Comparison of ENCODE assay signal across 33 mouse cellular contexts in the genomic region with DNA sequence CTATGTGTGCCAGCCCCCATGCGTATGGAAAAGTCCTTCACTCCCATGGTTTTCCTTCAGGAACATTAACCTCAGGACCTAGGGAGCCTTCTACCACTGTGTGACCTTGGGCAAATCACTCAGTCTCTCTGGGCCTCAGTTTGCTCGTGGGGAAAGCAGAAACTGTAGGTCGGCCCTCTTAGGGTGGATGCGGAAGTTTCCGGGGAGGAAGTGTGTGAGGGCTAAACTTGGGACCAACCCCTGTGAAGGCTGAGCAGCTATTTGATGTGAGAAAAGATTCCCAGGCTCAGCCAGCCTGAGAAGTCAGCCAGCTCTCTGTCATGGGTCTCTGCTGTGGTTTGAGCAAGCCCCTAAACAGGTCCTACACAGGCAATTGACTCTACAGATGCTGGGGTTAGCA. TPM values are rescaled to one million over a fixed set of nuclear protein-coding genes. Genes with fewer than 3 reads are reported as not detected.
"Had no signal": no experiment of that assay in that cellular context is flagged by ENCODE, and none has a peak within 500 bp of the region (broad histone marks: within the 10 kb centered on the region; RNA-seq: fewer than 3 reads in every experiment).

No protein-coding gene starts in this region.

- H3K9ac ChIP-seq: heart, embryonic 13.5 days; heart, embryonic 15.5 days; hindbrain, embryonic 12.5 days; hindbrain, embryonic 14.5 days; intestine, embryonic 15.5 days; limb, embryonic 12.5 days; liver, embryonic 13.5 days had no signal

- H3K27ac ChIP-seq: gastrocnemius, adult 2 months; heart, adult 2 months; heart, embryonic 13.5 days; heart, embryonic 15.5 days; hindbrain, embryonic 10.5 days; hindbrain, embryonic 12.5 days; hindbrain, embryonic 14.5 days; intestine, embryonic 15.5 days; layer of hippocampus, adult 2 months; left cerebral cortex, adult 2 months; limb, embryonic 10.5 days; limb, embryonic 12.5 days; liver, embryonic 13.5 days had no signal

- ATAC-seq: hindbrain, embryonic 16.5 days; inflammation-experienced regulatory T-cells, adult 6 months; intestine, embryonic 15.5 days; intestine, postnatal 0 days had no signal

- H3K9me3 ChIP-seq: heart, embryonic 13.5 days; heart, embryonic 15.5 days; hindbrain, embryonic 10.5 days; hindbrain, embryonic 12.5 days; intestine, embryonic 15.5 days; limb, embryonic 10.5 days; limb, embryonic 12.5 days; liver, embryonic 13.5 days had no signal

- H3K4me2 ChIP-seq: heart, embryonic 11.5 days; heart, embryonic 13.5 days; heart, embryonic 15.5 days; hindbrain, embryonic 12.5 days; hindbrain, embryonic 14.5 days; intestine, embryonic 15.5 days; limb, embryonic 12.5 days; liver, embryonic 11.5 days; liver, embryonic 13.5 days had no signal

- H3K36me3 ChIP-seq: heart, embryonic 13.5 days; heart, embryonic 15.5 days; hindbrain, embryonic 10.5 days; hindbrain, embryonic 12.5 days; intestine, embryonic 15.5 days; limb, embryonic 10.5 days; limb, embryonic 12.5 days; liver, embryonic 13.5 days had no signal

- H3K4me3 ChIP-seq: gastrocnemius, adult 2 months; heart, adult 2 months; heart, embryonic 13.5 days; heart, embryonic 15.5 days; hindbrain, embryonic 10.5 days; hindbrain, embryonic 12.5 days; intestine, embryonic 15.5 days; layer of hippocampus, adult 2 months; left cerebral cortex, adult 2 months; limb, embryonic 10.5 days; limb, embryonic 12.5 days; liver, embryonic 13.5 days had no signal

- H3K27me3 ChIP-seq: heart, embryonic 13.5 days; hindbrain, embryonic 12.5 days; intestine, embryonic 15.5 days; limb, embryonic 12.5 days had no signal

- DNase-seq: gastrocnemius, adult 2 months; gastrocnemius, postnatal 10 days; gastrocnemius, postnatal 25 days; heart, adult 2 months; heart, postnatal 4 days; kidney, adult 18-20 months; kidney, adult 8-10 months; kidney, postnatal 10 days; kidney, postnatal 25 days; kidney, postnatal 4 days; liver; liver, embryonic 13.5 days had no signal

RNA-seq across cellular contexts. Expression of gene Lgals2, which starts 7.0 kb away (rescaled TPM):
- total RNA-seq: gastrocnemius, adult 2 months; gastrocnemius, postnatal 10 days; gastrocnemius, postnatal 25 days; gastrocnemius, postnatal 4 days; granulocyte monocyte progenitor cell, adult 5-6 weeks; heart, adult 2 months; heart, postnatal 4 days; layer of hippocampus, adult 2 months; layer of hippocampus, postnatal 10 days; layer of hippocampus, postnatal 25 days; left cerebral cortex, adult 2 months; left cerebral cortex, postnatal 14 days; left cerebral cortex, postnatal 36 days had no signal
- polyA plus RNA-seq: heart, embryonic 13.5 days; hindbrain, embryonic 10.5 days; hindbrain, embryonic 12.5 days; hindbrain, embryonic 14.5 days; hindbrain, embryonic 16.5 days; inflammation-experienced regulatory T-cells, adult 6 months; limb, embryonic 10.5 days; limb, embryonic 12.5 days had no signal

RNA-seq across cellular contexts. Expression of gene Cdc42ep1, which starts 19.9 kb away (rescaled TPM):
- total RNA-seq: granulocyte monocyte progenitor cell, adult 5-6 weeks had no signal
- polyA plus RNA-seq: inflammation-experienced regulatory T-cells, adult 6 months had no signal

RNA-seq across cellular contexts. Expression of gene Gm49510, which starts 37.2 kb away (rescaled TPM):
- total RNA-seq: gastrocnemius, postnatal 10 days; gastrocnemius, postnatal 4 days; heart, adult 2 months; layer of hippocampus, postnatal 10 days; layer of hippocampus, postnatal 25 days; left cerebral cortex, adult 2 months had no signal
- polyA plus RNA-seq: heart, embryonic 15.5 days; hindbrain, embryonic 16.5 days; inflammation-experienced regulatory T-cells, adult 6 months had no signal
